Mouse (Mus musculus) cortical plate, adult 2 months (tissue): ENCODE data around the gene Nrcam. TPM values are rescaled to one million over a fixed set of nuclear protein-coding genes. Genes with fewer than 3 reads are reported as not detected.

Source experiments
- H3K27ac ChIP-seq: fragments of 200-500 bp; 2 replicates; pipeline ENCODE4 v1.5.1; 2012; ENCODE audit warnings: low read length, control low read depth, inconsistent platforms; ENCODE audit not compliant: insufficient read depth
- H3K4me1 ChIP-seq: fragments of 200-500 bp; 2 replicates; pipeline ENCODE4 v1.6.1; 2011; ENCODE audit warnings: low read length; ENCODE audit not compliant: control insufficient read depth, insufficient read depth
- H3K4me3 ChIP-seq: fragments of 200-500 bp; 2 replicates; pipeline ENCODE4 v1.5.1; 2011; ENCODE audit warnings: mild to moderate bottlenecking, low read length, control low read depth; ENCODE audit not compliant: insufficient read depth
- CTCF ChIP-seq: fragments of 200-500 bp; IDR thresholded peaks from 2 replicates; pipeline ENCODE4 v1.5.1; 2011; ENCODE audit warnings: mild to moderate bottlenecking, control low read depth, low read length; ENCODE audit not compliant: insufficient read depth; ENCODE audit errors: extremely low read depth
- POLR2A ChIP-seq: fragments of 200-500 bp; IDR thresholded peaks from 2 replicates; pipeline ENCODE4 v1.6.1; 2011; ENCODE audit warnings: mild to moderate bottlenecking, low read length, control low read depth; ENCODE audit not compliant: insufficient read depth; ENCODE audit errors: extremely low read depth
- polyA plus RNA-seq: library from polyadenylated mRNA; depleted of rRNA; stranded (reverse); fragments of >200 nt; gene quantifications from 2 replicates; pipeline ENCODE4 v1.2.3, GENCODE M21; 2012

The Nrcam gene
- polyA plus RNA-seq, 1 experiment: 178 TPM

- TF ChIP-seq CTCF (no peak), POLR2A (no peak)
- Histone ChIP-seq H3K27ac (no peak overlapping the region), H3K4me1 (peaks cover 6% of the 10 kb centered on the region), H3K4me3 (no peak overlapping the region)
These were observed 125.1 kb downstream of the Nrcam start for GRCm38 (mm10) chr12:44453791-44454190.

GRCm38 (mm10) chr12:44457961-44458360 is 129.3 kb downstream of the Nrcam start:
- no peak for TF ChIP-seq POLR2A
- no peak for TF ChIP-seq CTCF
- Histone ChIP-seq H3K27ac (no peak overlapping the region), H3K4me1 (peaks cover 6% of the 10 kb centered on the region), H3K4me3 (no peak overlapping the region)

- H3K27ac ChIP-seq: no peak overlapping the region
- H3K4me3 ChIP-seq: no peak overlapping the region
- TF ChIP-seq POLR2A: no peak
- no peak for TF ChIP-seq CTCF
- peaks cover 9% of the 10 kb centered on the region for H3K4me1 ChIP-seq
These were observed 133.8 kb downstream of the Nrcam start for GRCm38 (mm10) chr12:44462436-44462835.

GRCm38 (mm10) chr12:44462976-44463375 is 134.3 kb downstream of the Nrcam start:
- Histone ChIP-seq H3K27ac (no peak overlapping the region), H3K4me3 (no peak overlapping the region), H3K4me1 (peaks cover 7% of the 10 kb centered on the region)
- TF ChIP-seq POLR2A (no peak), CTCF (no peak)

GRCm38 (mm10) chr12:44471073-44471472 is 142.4 kb downstream of the Nrcam start:
- Histone ChIP-seq H3K27ac (no peak overlapping the region), H3K4me1 (no peaks in the 10 kb centered on the region), H3K4me3 (no peak overlapping the region)
- TF ChIP-seq POLR2A: no peak

GRCm38 (mm10) chr12:44475355-44475754 is 146.7 kb downstream of the Nrcam start:
- H3K4me3 ChIP-seq: no peak overlapping the region
- TF ChIP-seq CTCF (no peak), POLR2A (no peak)
- H3K4me1 ChIP-seq: no peaks in the 10 kb centered on the region; the same call in 1 of the 2 replicates
- no peak overlapping the region for H3K27ac ChIP-seq

GRCm38 (mm10) chr12:44479260-44480030 is 150.8 kb downstream of the Nrcam start:
- Histone ChIP-seq H3K4me3 (no peak overlapping the region), H3K27ac (no peak overlapping the region), H3K4me1 (no peaks in the 10 kb centered on the region; the same call in 1 of the 2 replicates)
- TF ChIP-seq CTCF: no peak
- TF ChIP-seq POLR2A: no peak

- TF ChIP-seq POLR2A: no peak
- no peak for TF ChIP-seq CTCF
- H3K4me1 ChIP-seq: no peaks in the 10 kb centered on the region; the same call in 1 of the 2 replicates
- H3K4me3 ChIP-seq: no peak overlapping the region
- H3K27ac ChIP-seq: no peak overlapping the region
These were observed 151.3 kb downstream of the Nrcam start for GRCm38 (mm10) chr12:44480031-44480419.

GRCm38 (mm10) chr12:44481415-44481814 is 152.7 kb downstream of the Nrcam start:
- no peaks in the 10 kb centered on the region; the same call in 1 of the 2 replicates for H3K4me1 ChIP-seq
- H3K4me3 ChIP-seq: no peak overlapping the region
- TF ChIP-seq POLR2A: no peak
- no peak overlapping the region for H3K27ac ChIP-seq

- TF ChIP-seq CTCF: no peak
- no peak for TF ChIP-seq POLR2A
- H3K4me3 ChIP-seq: no peak overlapping the region
- no peak overlapping the region for H3K27ac ChIP-seq
- peaks cover 2% of the 10 kb centered on the region for H3K4me1 ChIP-seq
These were observed 164.2 kb downstream of the Nrcam start for GRCm38 (mm10) chr12:44492759-44493479.
